Mouse (Mus musculus) ES-E14 (cell line): ENCODE measurements around the gene Grin2a.

ENCODE experiments used
- CHD2 ChIP-seq: IDR thresholded peaks from 2 replicates; pipeline ENCODE4 v1.6.1; 2014; ENCODE audit warnings: mild to moderate bottlenecking, low read depth, low read length, inconsistent platforms
- MAFK ChIP-seq: IDR thresholded peaks from 2 replicates; pipeline ENCODE4 v1.6.1; 2014; ENCODE audit warnings: mild to moderate bottlenecking, low read depth, low read length, inconsistent platforms; ENCODE audit not compliant: insufficient read depth

DNA sequence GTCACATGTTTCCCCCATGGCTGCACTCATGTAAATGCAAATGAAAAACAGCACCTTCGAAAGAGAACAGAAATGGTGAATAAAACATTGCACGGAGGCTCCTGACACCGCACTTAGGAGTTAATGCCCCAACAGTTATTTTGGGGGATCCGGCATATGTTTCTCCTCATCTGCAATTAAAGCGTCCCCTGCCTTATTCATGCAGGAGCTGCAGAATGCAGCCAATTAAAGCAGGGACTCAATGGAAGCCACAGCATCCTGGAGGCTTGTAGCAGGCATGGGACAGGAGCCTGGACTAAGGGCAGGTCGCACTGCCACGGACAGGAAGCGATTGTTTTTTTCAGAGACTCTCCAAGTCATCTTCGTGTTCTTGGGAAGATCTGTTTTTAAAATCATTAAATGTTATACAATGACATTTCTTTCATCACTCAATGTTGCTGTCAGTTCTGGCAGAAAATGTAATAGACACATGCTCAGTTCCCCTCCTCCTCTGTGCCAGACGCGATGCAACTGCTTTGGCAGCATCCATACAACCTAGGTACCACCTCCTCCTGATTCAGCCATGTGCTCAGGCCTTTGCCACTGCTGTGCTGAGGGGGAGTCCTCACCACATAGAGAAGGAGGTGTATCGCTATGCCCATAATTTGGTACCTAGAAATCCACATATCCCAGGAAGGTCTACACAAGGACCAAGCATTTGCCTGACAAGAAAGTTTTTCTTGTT, 143.9 kb downstream of the Grin2a start:
- TF ChIP-seq MAFK = no peak
- TF ChIP-seq CHD2 = no peak
